In genomic region chr11:4674593-4674992, GRCm38 (mm10) we compare ENCODE assay signal across 15 mouse cellular contexts. TPM values are rescaled to one million over a fixed set of nuclear protein-coding genes. Genes with fewer than 3 reads are reported as not detected.
DNase-seq lines count a peak whose midpoint lies in the region; ATAC-seq lines count a peak whose summit lies in the region.
"Had no signal": no experiment of that assay in that cellular context is flagged by ENCODE, and none has a peak within 500 bp of the region (broad histone marks: within the 10 kb centered on the region; RNA-seq: fewer than 3 reads in every experiment).

No protein-coding gene starts in this region.

- no peaks in the 10 kb centered on the region for H3K9me3 ChIP-seq in liver, embryonic 13.5 days (replicated peaks)
- H3K9me3 ChIP-seq in liver, embryonic 12.5 days (replicated peaks), result no peaks in the 10 kb centered on the region
- no peaks in the 10 kb centered on the region for H3K9me3 ChIP-seq in intestine, embryonic 16.5 days (ENCODE audit: control insufficient read depth, low read length)
- H3K9me3 ChIP-seq in midbrain, embryonic 13.5 days, result no peaks in the 10 kb centered on the region
- H3K9me3 ChIP-seq: forebrain, embryonic 15.5 days had no signal

- H3K4me3 ChIP-seq in liver, embryonic 13.5 days (replicated peaks), result no peak overlapping the region
- no peak overlapping the region for H3K4me3 ChIP-seq in liver, embryonic 12.5 days
- H3K4me3 ChIP-seq in intestine, embryonic 16.5 days (ENCODE audit: low read length), result no peak overlapping the region
- no peak overlapping the region for H3K4me3 ChIP-seq in midbrain, embryonic 13.5 days (replicated peaks)
- H3K4me3 ChIP-seq: forebrain, embryonic 15.5 days had no signal

- peaks cover 47% of the 10 kb centered on the region for H3K4me1 ChIP-seq in liver, embryonic 13.5 days (replicated peaks)
- H3K4me1 ChIP-seq in liver, embryonic 12.5 days, result peaks cover 37% of the 10 kb centered on the region
- H3K4me1 ChIP-seq in intestine, embryonic 16.5 days (ENCODE audit: control insufficient read depth, insufficient read depth, low read length), result no peaks in the 10 kb centered on the region; the same call in 1 of the 2 replicates
- peaks cover under 1% of the 10 kb centered on the region; the same call in 1 of the 2 replicates for H3K4me1 ChIP-seq in midbrain, embryonic 13.5 days (replicated peaks)

- H3K9ac ChIP-seq in liver, embryonic 13.5 days, result no peak overlapping the region
- no peak overlapping the region for H3K9ac ChIP-seq in liver, embryonic 12.5 days
- H3K9ac ChIP-seq in intestine, embryonic 16.5 days (ENCODE audit: low read depth, low read length), result no peak overlapping the region
- no peak overlapping the region for H3K9ac ChIP-seq in midbrain, embryonic 13.5 days (replicated peaks)
- H3K9ac ChIP-seq: forebrain, embryonic 15.5 days had no signal

- DNase-seq in adrenal gland, adult (ENCODE audit: inconsistent age in 2 of 2, low spot score in 1 of 2), result peak; percentile 33 to 78
- DNase-seq in adrenal gland, adult 18-20 months (ENCODE audit: low spot score in 2 of 2), result no peak
- DNase-seq in liver, embryonic 13.5 days, result no peak
- no peak for DNase-seq in T-cell, adult 2 months (ENCODE audit: low spot score)
- DNase-seq: right cerebral cortex, postnatal 4 days had no signal

- H3K4me2 ChIP-seq in liver, embryonic 13.5 days, result no peak overlapping the region
- no peak overlapping the region for H3K4me2 ChIP-seq in liver, embryonic 12.5 days
- H3K4me2 ChIP-seq in intestine, embryonic 16.5 days (ENCODE audit: low read depth, low read length), result no peak overlapping the region
- no peak overlapping the region for H3K4me2 ChIP-seq in midbrain, embryonic 13.5 days (replicated peaks)
- H3K4me2 ChIP-seq: forebrain, embryonic 15.5 days; heart, embryonic 11.5 days had no signal

- ATAC-seq in liver, embryonic 13.5 days (ENCODE audit: low read depth), result no peak
- ATAC-seq in liver, embryonic 12.5 days, result no peak
- no peak for ATAC-seq in intestine, embryonic 16.5 days
- ATAC-seq in megakaryocyte progenitor cell, adult 5-6 weeks (replicated peaks; ENCODE audit: poor library complexity), result peak; percentile 76
- ATAC-seq in midbrain, embryonic 13.5 days, result no peak
- ATAC-seq: forebrain, embryonic 15.5 days had no signal

- 88% methylated on average over 1 of the region's 1 CpGs for WGBS in liver, embryonic 13.5 days (ENCODE audit: insufficient replicate concordance)
- 82% methylated on average over 1 of the region's 1 CpGs for WGBS in liver, embryonic 12.5 days (ENCODE audit: insufficient replicate concordance)
- 96% methylated on average over 1 of the region's 1 CpGs for WGBS in intestine, embryonic 16.5 days
- WGBS in midbrain, embryonic 13.5 days, result 89% methylated on average over 1 of the region's 1 CpGs

- H3K36me3 ChIP-seq in liver, embryonic 13.5 days, result peaks cover 69% of the 10 kb centered on the region
- peaks cover 75% of the 10 kb centered on the region for H3K36me3 ChIP-seq in liver, embryonic 12.5 days
- peaks cover 7% of the 10 kb centered on the region; the same call in 1 of the 2 replicates for H3K36me3 ChIP-seq in intestine, embryonic 16.5 days (ENCODE audit: control insufficient read depth, insufficient read depth, low read length)
- peaks cover 76% of the 10 kb centered on the region for H3K36me3 ChIP-seq in midbrain, embryonic 13.5 days

- H3K27ac ChIP-seq in liver, embryonic 13.5 days, result peak overlapping the region; percentile 93
- no peak overlapping the region; the same call in 1 of the 2 replicates for H3K27ac ChIP-seq in liver, embryonic 12.5 days
- peak overlapping the region; percentile 20; the same call in 1 of the 2 replicates for H3K27ac ChIP-seq in intestine, embryonic 16.5 days (ENCODE audit: low read length)
- no peak overlapping the region for H3K27ac ChIP-seq in midbrain, embryonic 13.5 days
- H3K27ac ChIP-seq: forebrain, embryonic 15.5 days had no signal

- H3K27me3 ChIP-seq in liver, embryonic 13.5 days, result no peaks in the 10 kb centered on the region
- H3K27me3 ChIP-seq in liver, embryonic 12.5 days (replicated peaks), result no peaks in the 10 kb centered on the region
- no peaks in the 10 kb centered on the region for H3K27me3 ChIP-seq in intestine, embryonic 16.5 days (replicated peaks; ENCODE audit: control insufficient read depth, insufficient read depth, low read length)
- H3K27me3 ChIP-seq in midbrain, embryonic 13.5 days, result no peaks in the 10 kb centered on the region
- H3K27me3 ChIP-seq: forebrain, embryonic 15.5 days had no signal

RNA-seq across cellular contexts. Expression of gene Uqcr10, which starts 29.5 kb away (rescaled TPM):
- total RNA-seq in adrenal gland, adult 18-20 months (2021), result 1,000 to 10,000 TPM in 1 of 2 experiments, 100 to 1,000 TPM in 1; 866 to 1,117 TPM
- polyA plus RNA-seq in liver, embryonic 13.5 days (2015; fragmentation: Nextera tagmentation; extraction: Ambion mirVana), result 687 and 723 TPM in 2 replicates
- 698 and 713 TPM in 2 replicates for polyA plus RNA-seq in liver, embryonic 12.5 days (2016; fragmentation: Nextera tagmentation; extraction: Ambion mirVana)
- polyA plus RNA-seq in intestine, embryonic 16.5 days (2015; fragmentation: Nextera tagmentation; extraction: Ambion mirVana), result 1,259 and 1,267 TPM in 2 replicates
- 195 and 210 TPM in 2 replicates for total RNA-seq in megakaryocyte progenitor cell, adult 5-6 weeks (2015)
- 126 and 138 TPM in 2 replicates for total RNA-seq in megakaryocyte progenitor cell, adult 5-6 weeks (2017)
- polyA plus RNA-seq in midbrain, embryonic 13.5 days (2015; fragmentation: Nextera tagmentation; extraction: Ambion mirVana), result 524 and 547 TPM in 2 replicates

RNA-seq across cellular contexts. Expression of gene Zmat5, which starts 29.9 kb away (rescaled TPM):
- 10 to 100 TPM; 44.7 to 46.3 TPM for total RNA-seq in adrenal gland, adult 18-20 months (2021)
- 30.2 and 31.0 TPM in 2 replicates for polyA plus RNA-seq in liver, embryonic 13.5 days (2015; fragmentation: Nextera tagmentation; extraction: Ambion mirVana)
- 33.4 and 33.8 TPM in 2 replicates for polyA plus RNA-seq in liver, embryonic 12.5 days (2016; fragmentation: Nextera tagmentation; extraction: Ambion mirVana)
- polyA plus RNA-seq in intestine, embryonic 16.5 days (2015; fragmentation: Nextera tagmentation; extraction: Ambion mirVana), result 64.8 and 66.0 TPM in 2 replicates
- total RNA-seq in megakaryocyte progenitor cell, adult 5-6 weeks (2015), result 38.8 and 40.6 TPM in 2 replicates
- 8.2 and 10.8 TPM in 2 replicates for total RNA-seq in megakaryocyte progenitor cell, adult 5-6 weeks (2017)
- 66.9 and 72.9 TPM in 2 replicates for polyA plus RNA-seq in midbrain, embryonic 13.5 days (2015; fragmentation: Nextera tagmentation; extraction: Ambion mirVana)

RNA-seq across cellular contexts. Expression of gene Ascc2, which starts 37.0 kb away (rescaled TPM):
- total RNA-seq in adrenal gland, adult 18-20 months (2021), result 10 to 100 TPM; 34.7 to 52.2 TPM
- 18.9 and 23.9 TPM in 2 replicates for polyA plus RNA-seq in liver, embryonic 13.5 days (2015; fragmentation: Nextera tagmentation; extraction: Ambion mirVana)
- 26.7 and 27.8 TPM in 2 replicates for polyA plus RNA-seq in liver, embryonic 12.5 days (2016; fragmentation: Nextera tagmentation; extraction: Ambion mirVana)
- 32.0 and 32.8 TPM in 2 replicates for polyA plus RNA-seq in intestine, embryonic 16.5 days (2015; fragmentation: Nextera tagmentation; extraction: Ambion mirVana)
- total RNA-seq in megakaryocyte progenitor cell, adult 5-6 weeks (2015), result 15.3 and 19.6 TPM in 2 replicates
- 16.2 and 23.7 TPM in 2 replicates for total RNA-seq in megakaryocyte progenitor cell, adult 5-6 weeks (2017)
- polyA plus RNA-seq in midbrain, embryonic 13.5 days (2015; fragmentation: Nextera tagmentation; extraction: Ambion mirVana), result 23.1 and 23.8 TPM in 2 replicates

RNA-seq across cellular contexts. Expression of gene Gm11032, which starts 54.7 kb away (rescaled TPM):
- total RNA-seq in adrenal gland, adult 18-20 months (2021), result not detected
- polyA plus RNA-seq in liver, embryonic 13.5 days (2015; fragmentation: Nextera tagmentation; extraction: Ambion mirVana), result not detected in 2 replicates
- not detected in 2 replicates for polyA plus RNA-seq in liver, embryonic 12.5 days (2016; fragmentation: Nextera tagmentation; extraction: Ambion mirVana)
- not detected in 2 replicates for polyA plus RNA-seq in intestine, embryonic 16.5 days (2015; fragmentation: Nextera tagmentation; extraction: Ambion mirVana)
- not detected in 2 replicates for total RNA-seq in megakaryocyte progenitor cell, adult 5-6 weeks (2015)
- total RNA-seq in megakaryocyte progenitor cell, adult 5-6 weeks (2017), result not detected in 2 replicates
- polyA plus RNA-seq in midbrain, embryonic 13.5 days (2015; fragmentation: Nextera tagmentation; extraction: Ambion mirVana), result not detected in 2 replicates
- total RNA-seq: gastrocnemius, adult 8-10 months; hematopoietic stem cell, adult 5-6 weeks; left cerebral cortex, postnatal 10 days had no signal
- polyA plus RNA-seq: forebrain, embryonic 15.5 days; heart, embryonic 11.5 days; testis, adult 2 months had no signal

Comparison
In these comparisons a context has a peak if more than half of its experiments do, and no peak if none do; other contexts are left out.
1. DNase-seq: peak in adrenal gland, adult (2 of 2); none in adrenal gland, adult 18-20 months (0 of 2), liver, embryonic 13.5 days (single experiment) and T-cell, adult 2 months (single experiment).
2. H3K27ac ChIP-seq: peak in liver, embryonic 13.5 days (single experiment) and intestine, embryonic 16.5 days (single experiment); none in liver, embryonic 12.5 days (single experiment) and midbrain, embryonic 13.5 days (single experiment).